Mouse (Mus musculus) cerebellum, adult 2 months (tissue): ENCODE measurements around the gene Rab40b.

ENCODE experiments used
- CTCF ChIP-seq: fragments of 200-500 bp; IDR thresholded peaks from 2 replicates; pipeline ENCODE4 v1.5.1; 2011; ENCODE audit warnings: low read depth, mild to moderate bottlenecking, control low read depth, low read length, moderate library complexity, borderline replicate concordance; ENCODE audit not compliant: insufficient read depth
- POLR2A ChIP-seq: fragments of 200-500 bp; IDR thresholded peaks from 2 replicates; pipeline ENCODE4 v1.6.1; 2011; ENCODE audit warnings: low read length, control low read depth, borderline replicate concordance; ENCODE audit not compliant: insufficient read depth

- no peak for TF ChIP-seq POLR2A
- TF ChIP-seq CTCF, result no peak
Measured at GRCm38 (mm10) chr11:121437236-121437635, 49.2 kb upstream of the Rab40b start.
